Mouse (Mus musculus) C2C12 (cell line): ENCODE measurements around the gene Knl1.

ENCODE experiments used
- CEBPB ChIP-seq: IDR thresholded peaks from one replicate; pipeline ENCODE4 v1.6.1; 2011; ENCODE audit warnings: low read depth, mild to moderate bottlenecking, control low read depth, moderate library complexity
- CTCF ChIP-seq: IDR thresholded peaks from one replicate; pipeline ENCODE4 v1.5.1; 2011; ENCODE audit not compliant: control insufficient read depth, insufficient read depth, insufficient read length
- FOSL1 ChIP-seq: IDR thresholded peaks from one replicate; pipeline ENCODE4 v1.8.0; 2011; ENCODE audit warnings: mild to moderate bottlenecking, low read length; ENCODE audit not compliant: poor library complexity, insufficient read depth, severe bottlenecking
- MAX ChIP-seq: IDR thresholded peaks from one replicate; pipeline ENCODE4 v1.6.1; 2011; ENCODE audit warnings: mild to moderate bottlenecking, control low read depth
- MYOD1 ChIP-seq: IDR thresholded peaks from one replicate; pipeline ENCODE4 v1.6.1; 2011; ENCODE audit warnings: low read depth; ENCODE audit not compliant: control insufficient read depth, insufficient read length
- MYOG ChIP-seq: IDR thresholded peaks from one replicate; pipeline ENCODE4 v1.6.1; 2011; ENCODE audit not compliant: control insufficient read depth, insufficient read length; ENCODE audit errors: extremely low read depth
- USF1 ChIP-seq: IDR thresholded peaks from one replicate; pipeline ENCODE4 v1.6.1; 2011; ENCODE audit warnings: low read depth, mild to moderate bottlenecking, control low read depth, moderate library complexity

- TF ChIP-seq FOSL1 (no peak), CTCF (no peak), MYOD1 (no peak), MAX (no peak), CEBPB (no peak), MYOG (no peak), USF1 (no peak)
Observed at GRCm38 (mm10) chr2:119017647-119018046, 29.3 kb upstream of the Knl1 start.
